Mouse (Mus musculus) kidney, embryonic 15.5 days (tissue): ENCODE results near the gene Rarb. TPM values are rescaled to one million over a fixed set of nuclear protein-coding genes. Genes with fewer than 3 reads are reported as not detected.

Source experiments
- ATAC-seq: fragments of 200-750 bp; cut with Nextera tagmentation; replicated peaks from 2 replicates; pipeline ENCODE4 v1.8.0; 2017; ENCODE audit warnings: moderate TSS enrichment; ENCODE audit not compliant: low FRiP score
- H3K27ac ChIP-seq: fragments of 300-500 bp; sonication (generic); 2 replicates; pipeline ENCODE4 v1.5.1; 2015; ENCODE audit warnings: mild to moderate bottlenecking, inconsistent platforms
- H3K27me3 ChIP-seq: fragments of 300-500 bp; sonication (generic); 2 replicates; pipeline ENCODE4 v1.6.1; 2015; ENCODE audit warnings: inconsistent platforms
- H3K36me3 ChIP-seq: fragments of 300-500 bp; sonication (generic); 2 replicates; pipeline ENCODE4 v1.6.1; 2015; ENCODE audit warnings: inconsistent platforms
- H3K4me1 ChIP-seq: fragments of 300-500 bp; sonication (generic); 2 replicates; pipeline ENCODE4 v1.6.1; 2015; ENCODE audit warnings: inconsistent platforms
- H3K4me2 ChIP-seq: fragments of 300-500 bp; sonication (generic); 2 replicates; pipeline ENCODE4 v1.6.1; 2015; ENCODE audit warnings: moderate library complexity, mild to moderate bottlenecking, inconsistent platforms
- H3K4me3 ChIP-seq: fragments of 300-500 bp; sonication (generic); replicated peaks from 2 replicates; pipeline ENCODE4 v1.5.1; 2015; ENCODE audit warnings: mild to moderate bottlenecking, inconsistent platforms
- H3K9ac ChIP-seq: fragments of 300-500 bp; sonication (generic); 2 replicates; pipeline ENCODE4 v1.6.1; 2015; ENCODE audit warnings: mild to moderate bottlenecking, inconsistent platforms
- H3K9me3 ChIP-seq: fragments of 300-500 bp; sonication (generic); replicated peaks from 2 replicates; pipeline ENCODE4 v1.6.1; 2016; ENCODE audit warnings: inconsistent platforms
- WGBS: fragments of 180-500 bp; shearing (Covaris S2); methylation state at CpG from one replicate; pipeline ENCODE4 v1.1.7; 2015; ENCODE audit warnings: mixed read lengths; 5-methylcytosine and 5-hydroxymethylcytosine counted together
- polyA plus RNA-seq: library from polyadenylated mRNA; unstranded; fragments of >200 nt; fragmentation: Nextera tagmentation; extraction: Ambion mirVana; gene quantifications from 2 replicates; pipeline ENCODE4 v1.2.1, GENCODE M21; 2015

The Rarb gene
- polyA plus RNA-seq, 1 experiment from 2014 or later = 33.6 TPM

GRCm38 (mm10) chr14:16728175-16728838 is 90.6 kb downstream of the Rarb start:
- Histone ChIP-seq H3K4me1 (peaks cover 9% of the 10 kb centered on the region), H3K27ac (peak overlapping the region; percentile 57; the same call in 1 of the 2 replicates), H3K4me2 (no peak overlapping the region), H3K27me3 (no peaks in the 10 kb centered on the region), H3K36me3 (no peaks in the 10 kb centered on the region), H3K4me3 (no peak overlapping the region), H3K9me3 (no peaks in the 10 kb centered on the region), H3K9ac (no peak overlapping the region)
- 86% methylated on average over 2 of the region's 2 CpGs for WGBS
- peak; percentile 78 for ATAC-seq

DNA sequence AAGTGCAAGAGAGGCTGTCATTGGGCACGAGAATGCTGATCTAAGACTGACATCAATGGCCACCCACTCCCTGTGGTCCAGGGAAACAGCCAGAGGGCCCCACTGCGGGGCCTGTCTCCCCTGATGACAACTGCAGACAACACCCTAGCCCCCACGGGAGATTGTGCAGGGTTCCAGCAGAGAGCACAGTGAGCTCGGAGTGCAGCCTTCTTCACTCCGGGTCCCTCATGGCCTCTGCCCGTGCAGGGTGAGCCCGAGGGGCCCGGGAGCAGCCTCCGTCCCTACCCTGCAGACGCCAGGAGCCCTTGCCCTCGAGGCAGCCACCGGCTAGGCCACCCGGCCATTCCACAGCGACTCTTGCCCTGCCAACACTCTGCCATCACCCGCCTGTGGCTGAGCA is 95.0 kb downstream of the Rarb start:
- H3K36me3 ChIP-seq = no peaks in the 10 kb centered on the region
- no peak overlapping the region for H3K27ac ChIP-seq
- H3K4me1 ChIP-seq = no peaks in the 10 kb centered on the region; the same call in 1 of the 2 replicates
- 91% methylated on average over 15 of the region's 15 CpGs for WGBS
- no peak overlapping the region for H3K4me2 ChIP-seq
- H3K4me3 ChIP-seq = no peak overlapping the region
- no peaks in the 10 kb centered on the region for H3K27me3 ChIP-seq
- no peak overlapping the region for H3K9ac ChIP-seq
- no peaks in the 10 kb centered on the region for H3K9me3 ChIP-seq
- no peak for ATAC-seq

GRCm38 (mm10) chr14:16717821-16718220 is 101.1 kb downstream of the Rarb start:
- Histone ChIP-seq H3K27ac (no peak overlapping the region), H3K36me3 (no peaks in the 10 kb centered on the region), H3K4me3 (no peak overlapping the region), H3K9ac (no peak overlapping the region), H3K9me3 (no peaks in the 10 kb centered on the region), H3K27me3 (no peaks in the 10 kb centered on the region), H3K4me2 (no peak overlapping the region), H3K4me1 (no peaks in the 10 kb centered on the region)
- 53% methylated on average over 3 of the region's 3 CpGs for WGBS
- ATAC-seq = peak; percentile 69

- 46% methylated on average over 9 of the region's 9 CpGs for WGBS
- H3K36me3 ChIP-seq = no peaks in the 10 kb centered on the region
These were observed 104.5 kb downstream of the Rarb start for GRCm38 (mm10) chr14:16714344-16714955.

GRCm38 (mm10) chr14:16713773-16714172 is 105.2 kb downstream of the Rarb start:
- Histone ChIP-seq H3K36me3 (no peaks in the 10 kb centered on the region), H3K4me1 (no peaks in the 10 kb centered on the region), H3K27ac (no peak overlapping the region), H3K4me2 (no peak overlapping the region), H3K4me3 (no peak overlapping the region), H3K9ac (no peak overlapping the region), H3K9me3 (no peaks in the 10 kb centered on the region), H3K27me3 (no peaks in the 10 kb centered on the region)
- no peak for ATAC-seq
- 78% methylated on average over 2 of the region's 2 CpGs for WGBS

More at GRCm38 (mm10) chr14:16714344-16714955, 104.5 kb downstream of the Rarb start:
- Histone ChIP-seq H3K9me3 (no peaks in the 10 kb centered on the region), H3K4me3 (no peak overlapping the region), H3K4me2 (no peak overlapping the region), H3K27me3 (no peaks in the 10 kb centered on the region), H3K4me1 (no peaks in the 10 kb centered on the region), H3K9ac (no peak overlapping the region), H3K27ac (no peak overlapping the region)
- no peak for ATAC-seq

GRCm38 (mm10) chr14:16699228-16699627 is 119.7 kb downstream of the Rarb start:
- Histone ChIP-seq H3K4me2 (no peak overlapping the region), H3K27ac (no peak overlapping the region), H3K4me1 (peaks cover 6% of the 10 kb centered on the region; the same call in 1 of the 2 replicates), H3K9me3 (no peaks in the 10 kb centered on the region), H3K27me3 (no peaks in the 10 kb centered on the region), H3K9ac (no peak overlapping the region), H3K36me3 (no peaks in the 10 kb centered on the region), H3K4me3 (no peak overlapping the region)
- 74% methylated on average over 4 of the region's 4 CpGs for WGBS
- no peak for ATAC-seq

DNA sequence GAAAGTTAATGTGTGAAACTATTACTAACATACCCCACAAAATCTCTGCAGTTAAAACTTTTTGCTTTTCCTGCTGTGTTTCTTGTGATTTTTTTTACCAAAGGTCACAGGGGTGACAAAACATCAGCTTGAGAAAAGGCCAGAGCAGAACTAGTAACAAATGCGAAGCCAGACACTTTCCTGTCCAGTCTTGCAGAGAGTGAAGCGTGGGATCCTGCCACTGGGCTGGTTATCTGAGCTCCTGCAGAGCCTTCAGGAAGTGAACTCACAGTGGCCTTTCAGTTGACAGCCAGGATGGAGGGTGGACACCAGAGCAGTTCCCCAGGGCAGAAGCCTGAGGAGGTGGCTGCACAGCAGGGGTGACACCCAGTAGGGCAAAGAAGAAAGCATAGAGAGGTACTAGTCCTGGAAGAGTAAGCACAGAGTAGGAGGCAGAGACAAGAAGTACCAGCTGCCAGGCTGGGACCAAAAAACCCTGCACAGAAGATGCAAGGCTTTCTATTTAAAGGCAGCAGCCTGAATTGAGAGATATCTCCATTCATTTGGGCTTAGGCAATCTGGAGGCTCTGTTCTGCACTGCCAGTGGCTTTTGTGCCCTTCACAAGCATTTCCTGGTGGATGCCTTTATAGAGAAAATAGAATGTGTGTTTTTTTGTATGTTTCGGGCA is 123.4 kb downstream of the Rarb start:
- no peaks in the 10 kb centered on the region for H3K27me3 ChIP-seq
- H3K27ac ChIP-seq = peak overlapping the region; percentile 45; the same call in 1 of the 2 replicates
- 39% methylated on average over 3 of the region's 3 CpGs for WGBS

GRCm38 (mm10) chr14:16678335-16678734 is 140.6 kb downstream of the Rarb start:
- Histone ChIP-seq H3K27me3 (no peaks in the 10 kb centered on the region), H3K36me3 (no peaks in the 10 kb centered on the region), H3K4me1 (no peaks in the 10 kb centered on the region), H3K27ac (no peak overlapping the region), H3K4me3 (no peak overlapping the region), H3K4me2 (no peak overlapping the region), H3K9ac (no peak overlapping the region), H3K9me3 (no peaks in the 10 kb centered on the region)
- 40% methylated on average over 3 of the region's 3 CpGs for WGBS
- no peak for ATAC-seq

More for the DNA sequence above, 123.4 kb downstream of the Rarb start:
- H3K9ac ChIP-seq = no peak overlapping the region
- no peaks in the 10 kb centered on the region for H3K36me3 ChIP-seq
- peak; percentile 75; the same call in 1 of the 2 replicates for ATAC-seq
- H3K4me1 ChIP-seq = peaks cover 6% of the 10 kb centered on the region; the same call in 1 of the 2 replicates
- no peaks in the 10 kb centered on the region for H3K9me3 ChIP-seq
- no peak overlapping the region for H3K4me2 ChIP-seq
- H3K4me3 ChIP-seq = no peak overlapping the region

GRCm38 (mm10) chr14:16677081-16677480 is 141.9 kb downstream of the Rarb start:
- Histone ChIP-seq H3K9me3 (no peaks in the 10 kb centered on the region), H3K4me2 (no peak overlapping the region), H3K27ac (no peak overlapping the region), H3K4me3 (no peak overlapping the region), H3K9ac (no peak overlapping the region), H3K36me3 (no peaks in the 10 kb centered on the region), H3K4me1 (no peaks in the 10 kb centered on the region), H3K27me3 (no peaks in the 10 kb centered on the region)
- no peak for ATAC-seq

DNA sequence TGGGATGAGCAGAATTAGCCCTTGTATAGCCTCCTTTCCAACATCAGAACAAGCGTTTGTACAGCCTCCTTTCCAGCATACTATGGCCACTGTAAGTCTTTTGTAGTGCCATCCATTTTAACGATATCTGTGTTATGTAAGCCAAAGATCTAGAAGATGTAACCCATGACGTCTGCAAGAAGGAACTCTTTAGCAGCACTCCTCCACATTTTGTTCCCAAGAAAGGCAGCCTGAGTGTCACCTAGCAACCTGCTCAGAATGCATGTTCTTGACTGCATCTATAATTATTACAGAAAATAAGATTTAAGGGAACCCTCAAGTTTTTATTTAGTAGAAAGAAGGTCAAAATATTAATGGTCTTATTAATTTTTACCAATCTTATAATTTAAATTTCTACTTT is 148.4 kb downstream of the Rarb start:
- no peak for ATAC-seq
- Histone ChIP-seq H3K27me3 (no peaks in the 10 kb centered on the region), H3K4me1 (no peaks in the 10 kb centered on the region), H3K4me3 (no peak overlapping the region), H3K27ac (no peak overlapping the region), H3K9me3 (no peaks in the 10 kb centered on the region), H3K4me2 (no peak overlapping the region), H3K36me3 (no peaks in the 10 kb centered on the region), H3K9ac (no peak overlapping the region)
- 78% methylated on average over 3 of the region's 3 CpGs for WGBS

GRCm38 (mm10) chr14:16639153-16639943 is 179.6 kb downstream of the Rarb start:
- Histone ChIP-seq H3K4me2 (no peak overlapping the region), H3K4me3 (no peak overlapping the region), H3K4me1 (no peaks in the 10 kb centered on the region), H3K27ac (no peak overlapping the region), H3K27me3 (no peaks in the 10 kb centered on the region), H3K36me3 (no peaks in the 10 kb centered on the region), H3K9me3 (peaks cover 21% of the 10 kb centered on the region), H3K9ac (no peak overlapping the region)
- no peak for ATAC-seq
- 89% methylated on average over 19 of the region's 19 CpGs for WGBS

DNA sequence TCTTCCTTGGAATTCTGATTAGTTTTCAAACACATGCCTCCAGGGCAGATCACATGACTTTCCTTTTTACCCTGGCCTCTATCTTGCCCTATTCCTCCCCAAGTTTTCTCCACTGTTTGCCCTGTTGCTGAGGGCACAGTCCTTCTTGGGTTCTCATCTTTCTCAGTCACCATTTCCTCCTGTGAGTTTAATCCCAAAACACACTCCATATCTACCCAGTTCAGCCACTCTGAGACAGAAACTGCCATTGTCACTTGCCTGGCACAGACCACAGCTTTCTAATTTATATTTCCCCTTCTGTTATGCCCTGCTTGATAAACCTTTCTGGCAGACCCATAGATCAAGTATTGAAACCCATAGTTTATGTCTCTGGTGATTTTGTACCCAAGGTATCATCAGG is 205.0 kb downstream of the Rarb start:
- H3K4me1 ChIP-seq = no peaks in the 10 kb centered on the region
- no peaks in the 10 kb centered on the region for H3K27me3 ChIP-seq
- no peak overlapping the region for H3K9ac ChIP-seq
- no peaks in the 10 kb centered on the region for H3K36me3 ChIP-seq
- no peak overlapping the region for H3K27ac ChIP-seq
- no peak overlapping the region for H3K4me3 ChIP-seq
- no peak for ATAC-seq
- no peaks in the 10 kb centered on the region for H3K9me3 ChIP-seq
- H3K4me2 ChIP-seq = no peak overlapping the region
